Mouse (Mus musculus): ENCODE results near the gene Pex11b.

DNA sequence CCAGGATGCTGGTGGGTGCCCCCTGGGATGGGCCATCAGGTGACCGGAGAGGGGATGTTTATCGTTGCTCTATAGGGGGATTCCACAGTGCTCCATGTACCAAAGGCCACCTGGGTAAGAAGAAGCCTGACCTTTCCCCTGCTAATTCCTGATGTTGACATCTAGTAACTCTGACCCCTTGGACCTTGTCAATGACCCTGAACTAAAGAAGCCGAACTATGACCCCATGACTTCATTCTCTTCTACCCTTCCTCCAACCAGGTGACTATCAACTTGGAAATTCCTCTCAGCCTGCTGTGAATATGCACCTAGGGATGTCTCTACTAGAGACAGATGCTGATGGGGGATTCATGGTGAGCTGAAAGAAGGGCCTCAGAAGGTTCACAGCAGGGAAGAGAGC lies 12.2 kb downstream of the Pex11b start:
- TF ChIP-seq CTCF (conservative IDR thresholded peaks at IDR 0.05; ENCODE audit: low read length) (no peak), NANOG (IDR thresholded peaks at IDR 0.05; ENCODE audit: borderline replicate concordance, low read length) (no peak), POU5F1 (IDR thresholded peaks at IDR 0.05; ENCODE audit: borderline replicate concordance, low read length) (no peak)

All from E14TG2a.4 (cell line).